Mouse (Mus musculus) 3T3-L1 (cell line): ENCODE data around the gene Lmtk2.
A peak's percentile ranks its signal among the peaks of the same experiment; 100 is the strongest.

Experiments
- DNase-seq: peaks from one replicate; pipeline ENCODE4 v3.0.0-alpha.2; 2015; ENCODE audit warnings: low read depth, low spot score

The Lmtk2 gene

DNA sequence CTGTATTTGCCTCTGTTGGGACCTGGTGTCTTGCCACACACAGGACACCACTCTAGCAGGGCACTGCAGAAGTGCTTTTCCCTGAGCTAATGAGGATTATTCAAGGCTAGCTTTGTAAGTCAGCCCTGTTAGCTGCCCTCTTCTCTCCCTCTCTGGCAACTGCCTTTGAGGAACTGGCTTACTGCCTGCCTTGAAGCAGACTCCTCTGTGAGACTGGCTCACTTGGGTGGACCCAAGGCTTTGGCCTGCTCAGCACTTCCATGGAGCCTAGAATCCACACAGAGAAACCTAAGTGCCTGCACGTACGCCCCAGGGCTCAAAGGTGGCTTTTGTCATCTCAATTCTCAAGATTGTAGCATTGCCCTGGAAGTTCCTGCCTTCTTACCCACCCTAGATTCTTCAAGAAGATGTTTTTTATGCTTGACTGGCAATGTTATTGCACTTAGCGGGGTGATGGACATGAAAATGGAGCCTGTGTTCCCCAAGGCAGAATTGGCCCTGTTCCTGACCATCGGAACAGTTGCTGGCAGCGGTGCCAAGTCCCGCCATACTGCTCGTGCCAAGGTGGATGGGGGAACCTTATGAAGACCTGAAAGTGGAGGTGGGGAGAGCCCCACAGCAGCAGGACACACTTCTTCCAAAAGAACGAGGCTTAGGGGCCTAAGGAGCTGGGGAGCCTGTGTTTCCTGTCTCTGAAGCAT, 69.2 kb downstream of the Lmtk2 start:
- DNase-seq: no peak

GRCm38 (mm10) chr5:144173648-144174047, 73.4 kb downstream of the Lmtk2 start:
- no peak for DNase-seq

DNA sequence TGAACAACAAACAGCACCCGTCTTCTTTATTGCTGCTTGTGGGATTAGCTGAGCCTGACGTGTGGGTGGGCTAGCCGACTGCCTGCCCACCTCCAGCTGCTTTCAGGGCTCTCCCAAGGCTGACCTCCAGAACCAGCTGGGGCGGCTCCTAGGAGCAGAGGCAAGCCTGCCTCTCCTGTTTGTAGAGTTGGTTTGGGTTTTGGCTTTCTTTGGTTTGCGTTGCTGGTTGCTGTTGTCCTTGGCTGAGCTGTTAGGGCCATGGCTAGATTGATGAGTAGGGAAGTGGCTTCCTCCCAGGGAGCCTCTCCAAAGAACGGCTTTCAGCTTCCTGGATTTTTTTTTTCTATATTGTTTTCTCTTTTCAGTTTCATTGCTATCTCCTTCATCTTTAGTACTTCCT, 78.0 kb downstream of the Lmtk2 start:
- no peak for DNase-seq

GRCm38 (mm10) chr5:144181249-144181648, 81.0 kb downstream of the Lmtk2 start:
- DNase-seq: no peak

GRCm38 (mm10) chr5:144182542-144183247, 82.5 kb downstream of the Lmtk2 start:
- no peak for DNase-seq

DNA sequence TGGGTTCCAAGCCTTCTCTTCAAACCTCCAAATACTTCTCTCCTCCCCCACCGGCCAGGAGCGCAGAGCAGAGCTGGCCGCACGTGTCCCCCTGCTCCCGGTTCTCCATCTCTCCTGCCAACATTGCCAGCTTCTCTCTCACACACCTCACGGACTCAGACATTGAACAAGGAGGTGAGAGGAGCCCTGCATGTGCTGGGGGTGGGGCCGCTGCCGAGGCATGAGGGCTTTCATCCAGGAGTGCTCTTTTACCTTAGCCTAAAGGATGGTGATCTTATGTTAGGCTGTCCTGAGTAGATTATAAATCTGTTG, 83.0 kb downstream of the Lmtk2 start:
- DNase-seq: no peak

DNA sequence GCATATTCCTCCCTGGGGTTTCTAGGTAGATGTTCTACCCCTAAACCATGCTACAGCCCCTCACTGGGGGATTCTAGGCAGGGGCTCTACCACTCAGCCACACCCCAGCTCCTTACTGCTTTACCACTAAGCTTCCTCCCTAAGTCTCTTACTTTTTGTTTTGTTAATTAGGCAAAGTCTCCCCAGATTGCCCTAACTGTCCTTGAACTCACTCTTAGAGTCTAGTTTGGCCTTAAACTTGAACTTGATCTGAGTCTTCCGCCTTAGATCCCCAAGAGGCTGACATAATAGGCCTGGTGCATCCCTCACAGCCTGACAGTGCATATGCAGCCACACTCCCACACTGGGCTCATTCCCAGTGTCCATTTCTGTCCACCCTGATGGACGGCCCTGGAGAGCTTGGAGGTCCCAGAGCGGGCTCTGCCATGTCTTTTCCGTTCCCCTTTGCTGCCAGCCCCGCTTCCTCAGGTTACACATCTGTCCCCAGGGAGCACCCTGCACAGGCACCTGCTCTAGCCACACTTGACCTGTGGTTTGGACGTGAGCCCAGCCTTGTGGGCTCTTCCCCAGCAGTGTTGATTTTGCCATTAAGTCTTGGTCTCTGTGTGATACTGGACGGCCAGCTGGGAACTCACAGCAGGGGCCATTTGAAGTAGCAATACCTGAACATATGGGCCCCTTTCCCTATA, 83.6 kb downstream of the Lmtk2 start:
- DNase-seq: peak; percentile 53

DNA sequence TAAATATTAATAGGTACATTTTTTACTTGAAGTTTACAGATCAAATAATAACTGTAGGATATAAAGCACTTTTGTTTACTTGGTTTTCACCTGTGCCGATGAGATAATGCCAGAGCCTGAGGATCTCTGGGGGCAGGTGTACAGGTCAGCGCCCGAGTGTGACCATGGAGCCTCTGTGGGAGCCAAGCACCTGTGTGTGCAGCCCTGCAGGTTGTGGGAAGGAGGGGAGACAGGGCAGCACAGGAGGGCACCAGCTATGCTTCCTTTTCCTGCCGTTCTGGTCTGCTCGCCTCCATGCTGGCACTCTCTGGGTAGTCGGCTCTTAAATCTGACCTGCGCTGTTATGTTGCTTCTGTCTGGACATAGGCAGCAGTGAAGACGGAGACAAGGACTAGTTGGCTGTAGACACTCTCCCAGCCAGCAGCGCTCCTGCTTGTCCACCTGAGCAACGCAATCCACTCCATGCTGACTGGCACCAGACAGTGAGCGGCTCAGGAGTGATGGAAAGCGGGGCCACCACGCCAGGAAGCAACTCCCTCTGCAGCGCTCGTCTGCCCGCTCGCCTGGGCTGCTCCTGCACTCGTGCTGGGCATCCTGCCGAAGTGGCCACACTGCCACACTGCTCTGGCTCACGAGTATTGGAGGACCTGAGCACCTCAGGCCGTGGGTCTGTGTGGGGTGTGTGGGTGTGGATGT, 84.3 kb downstream of the Lmtk2 start:
- DNase-seq: no peak

DNA sequence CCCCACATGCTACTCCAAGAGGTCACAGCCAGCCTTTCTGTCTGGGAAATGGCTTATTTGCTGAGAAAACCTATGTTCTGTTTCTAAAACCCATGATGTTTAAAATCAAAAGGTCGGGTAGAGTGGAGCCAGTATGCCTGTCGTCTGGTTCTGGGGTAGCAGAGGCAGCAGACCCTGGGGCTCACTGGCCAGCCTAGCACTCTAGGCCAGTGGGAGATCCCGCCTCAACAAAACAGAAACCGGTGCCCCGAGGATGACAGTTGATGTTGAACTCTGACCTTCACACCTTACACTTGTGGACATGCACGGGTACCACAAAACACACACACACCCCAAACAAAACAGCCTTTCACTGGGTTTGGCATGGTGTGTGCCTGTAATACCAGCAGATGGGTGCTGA, 88.2 kb downstream of the Lmtk2 start:
- no peak for DNase-seq

GRCm38 (mm10) chr5:144189327-144189726, 89.1 kb downstream of the Lmtk2 start:
- DNase-seq: no peak

DNA sequence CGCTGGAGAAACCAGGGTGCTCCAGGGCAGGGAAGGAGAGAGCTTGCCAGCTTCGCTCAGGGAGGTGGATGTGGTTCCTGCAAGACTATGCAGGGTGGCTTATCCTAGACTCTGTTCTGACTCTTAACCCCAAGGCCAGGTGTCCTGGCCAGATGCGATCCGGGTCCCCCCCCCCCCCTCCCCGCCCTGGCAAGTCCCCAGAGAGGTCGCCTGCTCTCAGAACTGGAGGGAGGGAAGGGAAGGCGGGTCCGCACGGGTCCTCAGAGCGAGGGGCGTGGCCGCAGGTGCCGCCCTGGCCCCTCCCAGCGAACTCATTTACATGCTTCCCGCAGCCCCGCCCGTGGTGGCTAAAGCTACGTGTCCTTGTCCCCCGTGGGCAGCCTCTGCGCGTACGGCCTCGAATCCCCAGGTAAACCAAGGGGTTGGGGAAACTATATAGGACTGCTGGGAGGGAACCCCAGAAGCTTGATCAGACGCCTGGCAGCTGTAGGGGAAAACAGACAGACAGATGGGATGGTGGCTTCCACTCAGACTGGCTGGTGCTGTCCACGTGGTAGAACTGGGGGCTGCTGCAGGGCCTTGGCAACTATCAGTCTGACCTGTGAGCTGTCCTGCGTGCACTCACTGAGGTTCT, 89.8 kb downstream of the Lmtk2 start, which contains the start of gene Bhlha15:
Gene Bhlha15, plus strand, starts transcription at position 337 of the 634 bp plus-strand sequence.
- DNase-seq: no peak

DNA sequence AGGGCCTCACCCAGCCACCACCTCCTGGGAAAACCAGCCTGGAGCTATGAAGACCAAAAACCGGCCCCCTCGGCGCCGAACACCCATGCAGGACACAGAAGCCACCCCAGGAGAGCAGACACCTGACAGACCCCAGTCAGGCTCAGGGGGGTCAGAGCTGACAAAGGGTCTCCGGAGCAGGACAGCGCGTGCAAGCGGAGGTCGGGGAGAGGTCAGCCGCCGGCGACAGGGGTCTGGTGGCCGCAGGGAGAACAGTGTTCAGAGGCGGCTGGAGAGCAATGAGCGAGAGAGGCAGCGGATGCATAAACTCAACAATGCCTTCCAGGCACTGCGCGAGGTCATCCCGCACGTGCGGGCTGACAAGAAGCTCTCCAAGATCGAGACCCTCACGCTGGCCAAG, 90.8 kb downstream of the Lmtk2 start:
- no peak for DNase-seq

DNA sequence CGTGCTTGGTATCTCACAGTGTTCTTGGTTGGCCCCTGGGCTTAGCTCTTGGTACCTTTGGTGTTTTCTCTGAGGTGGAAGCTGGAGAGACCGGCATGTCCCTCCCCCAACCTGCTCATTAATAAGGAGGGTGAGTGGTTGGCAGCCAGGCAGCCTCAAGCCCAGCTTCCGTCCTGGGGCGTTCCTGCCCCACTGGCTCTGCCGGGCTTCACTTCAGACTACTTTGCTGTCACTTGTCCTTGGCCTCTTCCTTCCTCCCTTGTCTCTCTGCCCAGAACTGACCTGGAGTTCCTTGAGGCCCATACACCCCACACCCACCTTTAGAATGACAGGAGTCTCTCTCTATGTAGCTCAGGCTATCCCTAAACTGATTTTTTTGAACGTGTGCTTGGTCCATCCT, 92.4 kb downstream of the Lmtk2 start:
- no peak for DNase-seq

DNA sequence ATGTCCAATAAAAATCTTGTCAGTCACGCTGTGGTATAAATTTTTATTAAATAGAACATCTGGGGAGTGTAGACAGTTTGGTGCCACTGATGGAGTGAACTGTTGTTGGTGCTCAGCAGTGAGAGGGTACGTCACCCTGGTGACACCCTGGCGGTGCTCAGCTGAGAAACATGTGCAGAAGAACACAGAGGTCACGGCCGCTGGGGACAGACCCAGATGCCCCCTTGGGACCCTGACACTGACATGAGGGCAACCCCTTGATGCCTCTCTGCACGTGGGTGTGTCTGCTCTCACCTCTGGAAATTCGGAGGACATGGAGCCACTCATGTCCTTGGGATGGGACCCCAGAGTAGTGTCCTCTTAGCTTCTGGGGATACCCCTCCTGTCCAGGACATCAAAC, 94.2 kb downstream of the Lmtk2 start:
- no peak for DNase-seq

DNA sequence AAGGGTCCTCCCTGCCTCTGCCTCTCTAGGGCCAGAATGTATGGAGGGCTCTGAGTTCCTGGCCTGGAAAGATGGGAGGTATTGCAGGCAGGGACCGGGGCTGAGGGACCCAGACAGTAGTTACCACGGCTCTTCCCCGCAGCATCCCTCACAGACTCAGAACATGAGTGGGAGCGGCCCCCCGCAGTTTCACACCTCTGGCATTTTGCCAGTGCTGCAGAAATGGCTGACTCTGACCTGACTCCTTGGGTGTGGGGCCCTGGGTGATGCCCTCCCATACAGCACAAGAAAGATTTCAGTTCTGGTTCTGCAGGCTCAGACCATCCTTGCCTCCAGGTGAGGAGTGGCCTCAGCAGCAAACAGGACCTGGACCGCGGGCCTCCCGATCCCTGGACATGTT, 95.3 kb downstream of the Lmtk2 start:
- DNase-seq: no peak

- peak; percentile 44 for DNase-seq
Observed at GRCm38 (mm10) chr5:144200616-144201015, 100.4 kb downstream of the Lmtk2 start.

- DNase-seq: peak; percentile 14
Observed at GRCm38 (mm10) chr5:144202430-144202829, 102.2 kb downstream of the Lmtk2 start.

- no peak for DNase-seq
Observed at GRCm38 (mm10) chr5:144203398-144203959, 103.2 kb downstream of the Lmtk2 start.

GRCm38 (mm10) chr5:144204303-144204702, 104.1 kb downstream of the Lmtk2 start:
- no peak for DNase-seq

DNA sequence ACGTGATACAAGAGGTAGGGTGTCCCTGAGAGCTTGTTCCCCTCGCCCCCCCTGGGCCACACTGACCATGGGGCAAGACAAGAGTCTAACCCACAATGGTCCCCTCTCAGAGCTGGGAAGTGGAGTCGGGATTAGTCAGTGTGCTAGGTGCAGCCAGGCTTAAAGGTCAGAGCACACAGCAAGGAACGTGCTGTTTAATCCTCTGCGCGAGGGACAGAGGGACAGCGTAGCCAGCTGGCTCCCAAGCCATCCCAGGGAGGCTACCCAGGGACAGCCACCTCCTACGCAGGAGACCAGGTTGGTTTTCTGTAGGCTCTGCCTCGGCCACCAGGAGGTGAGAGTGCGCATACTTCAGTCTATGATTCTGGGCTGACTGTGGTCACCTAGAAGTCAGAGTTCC, 104.7 kb downstream of the Lmtk2 start:
- no peak for DNase-seq

DNA sequence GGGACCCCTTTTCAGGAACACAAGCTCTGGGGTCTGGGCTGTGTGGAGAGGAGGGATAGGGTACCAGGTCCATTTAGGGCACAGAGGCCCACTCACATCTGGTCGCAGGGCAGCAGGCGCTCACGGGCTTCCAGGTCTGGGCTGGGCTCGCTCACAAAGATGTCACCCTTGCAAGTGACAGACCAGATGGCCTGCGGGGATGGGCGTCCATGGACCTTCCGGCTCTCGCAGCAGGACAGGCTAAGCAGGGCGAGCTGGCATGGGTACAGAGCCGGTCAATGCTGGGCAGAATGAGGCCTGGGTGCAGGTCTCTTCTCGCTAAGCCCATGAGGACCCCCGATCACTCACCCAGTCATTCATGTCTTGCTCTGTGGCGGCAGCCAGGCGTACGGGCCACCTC, 105.8 kb downstream of the Lmtk2 start:
- DNase-seq: no peak
